Mouse (Mus musculus): ENCODE measurements around the gene Gm45234.

GRCm38 (mm10) chr6:124759259-124759658 is 3.4 kb upstream of the Gm45234 start:
- TF ChIP-seq TAL1 (IDR thresholded peaks at IDR 0.05; ENCODE audit: low read length) = no peak
- TF ChIP-seq GATA1 (IDR thresholded peaks at IDR 0.05; ENCODE audit: low read length) = no peak

All from erythroblast, embryonic 14.5 days (primary cell).